Mouse (Mus musculus): ENCODE results near the gene Apol6. TPM values are rescaled to one million over a fixed set of nuclear protein-coding genes. Genes with fewer than 3 reads are reported as not detected.
"Not testable (repeated sequence)": the region's sequence is repeated elsewhere in the genome, so short reads cannot be mapped to it uniquely, and the experiment has no call there.

Apol6 gene
- total RNA-seq, 2 experiments from 2014 or later: 0.41 to 1.5 TPM

GRCm38 (mm10) chr15:77029331-77029991, 15.1 kb upstream of the Apol6 start:
- DNase-seq: peak; percentile 67 to 74

GRCm38 (mm10) chr15:77031271-77031670, 13.3 kb upstream of the Apol6 start:
- no peak for DNase-seq
- intact Hi-C loops (cut with DNase I): loop anchor here (2.0 kb wide), 1 partner anchor 332 kb away; no protein-coding TSS in a partner anchor

More at GRCm38 (mm10) chr15:77029331-77029991, 15.1 kb upstream of the Apol6 start:
- intact Hi-C loops (cut with DNase I): loop anchor here (5.0 kb wide), 1 partner anchor 188 kb away; no protein-coding TSS in a partner anchor

GRCm38 (mm10) chr15:77034526-77034925, 10.0 kb upstream of the Apol6 start:
- no peak for DNase-seq
- intact Hi-C loops (cut with DNase I): no loop called here

- DNase-seq: no peak
- intact Hi-C loops (cut with DNase I): loop anchor here (2.0 to 5.0 kb wide), 3 partner anchors 117 to 331 kb away; no protein-coding TSS in a partner anchor
Measured at GRCm38 (mm10) chr15:77035643-77036042, 8.9 kb upstream of the Apol6 start.

- peak; percentile 83 to 84 for DNase-seq
- intact Hi-C loops (cut with DNase I): loop anchor here (2.0 to 5.0 kb wide), 3 partner anchors 116 to 330 kb away; no protein-coding TSS in a partner anchor
Measured at GRCm38 (mm10) chr15:77036320-77036988, 8.1 kb upstream of the Apol6 start.

- intact Hi-C loops (cut with DNase I): loop anchor here (2.0 to 5.0 kb wide), 3 partner anchors 115 to 330 kb away; no protein-coding TSS in a partner anchor
- DNase-seq: peak in 1 of 2 experiments; percentile 54
Measured at GRCm38 (mm10) chr15:77036989-77037277, 7.6 kb upstream of the Apol6 start.

GRCm38 (mm10) chr15:77037278-77038161, 7.0 kb upstream of the Apol6 start:
- DNase-seq: peak; percentile 77 to 82
- intact Hi-C loops (cut with DNase I): loop anchor here (2.0 to 5.0 kb wide), 4 partner anchors 31 to 329 kb away; no protein-coding TSS in a partner anchor

GRCm38 (mm10) chr15:77039211-77039700, 5.3 kb upstream of the Apol6 start:
- no peak for DNase-seq
- intact Hi-C loops (cut with DNase I): loop anchor here (2.0 to 5.0 kb wide), 2 partner anchors 30 to 113 kb away; no protein-coding TSS in a partner anchor

- DNase-seq: no peak
- intact Hi-C loops (cut with DNase I): no loop called here
Measured at GRCm38 (mm10) chr15:77040784-77041183, 3.7 kb upstream of the Apol6 start.

GRCm38 (mm10) chr15:77045609-77046008, 1.1 kb downstream of the Apol6 start:
- intact Hi-C loops (cut with DNase I): no loop called here
- DNase-seq: no peak

GRCm38 (mm10) chr15:77050570-77050969, 6.0 kb downstream of the Apol6 start, which contains the start of gene Mb:
Gene Mb (minus strand): TSS chr15:77050670.
- intact Hi-C loops (cut with DNase I): no loop called here
- no peak for DNase-seq

- intact Hi-C loops (cut with DNase I): no loop called here
- no peak for DNase-seq
Measured at GRCm38 (mm10) chr15:77052176-77052575, 7.6 kb downstream of the Apol6 start.

- no peak for DNase-seq
- intact Hi-C loops (cut with DNase I): no loop called here
Measured at GRCm38 (mm10) chr15:77053021-77053420, 8.5 kb downstream of the Apol6 start.

GRCm38 (mm10) chr15:77054611-77055175, 10.2 kb downstream of the Apol6 start:
- intact Hi-C loops (cut with DNase I): no loop called here
- DNase-seq: no peak

GRCm38 (mm10) chr15:77056001-77056790, 11.7 kb downstream of the Apol6 start:
- intact Hi-C loops (cut with DNase I): no loop called here
- DNase-seq: no peak

- intact Hi-C loops (cut with DNase I): no loop called here
- no peak for DNase-seq
Measured at GRCm38 (mm10) chr15:77056791-77057051, 12.2 kb downstream of the Apol6 start.

- no peak for DNase-seq
- intact Hi-C loops (cut with DNase I): no loop called here
Measured at GRCm38 (mm10) chr15:77058566-77058965, 14.0 kb downstream of the Apol6 start.

GRCm38 (mm10) chr15:77059416-77059815, 14.9 kb downstream of the Apol6 start:
- intact Hi-C loops (cut with DNase I): not testable (repeated sequence)

GRCm38 (mm10) chr15:77062746-77063145, 18.2 kb downstream of the Apol6 start:
- intact Hi-C loops (cut with DNase I): no loop called here
- DNase-seq: no peak

More at GRCm38 (mm10) chr15:77059416-77059815, 14.9 kb downstream of the Apol6 start:
- not testable (repeated sequence) for DNase-seq
